Mouse (Mus musculus): ENCODE measurements at regions not wholly inside any gene's neighbourhood (a gene's known extent, or its start where the extent isn't known, plus 50 kb on each side); places are given as distances from the start of the nearest gene placed in this dataset.

DNA sequence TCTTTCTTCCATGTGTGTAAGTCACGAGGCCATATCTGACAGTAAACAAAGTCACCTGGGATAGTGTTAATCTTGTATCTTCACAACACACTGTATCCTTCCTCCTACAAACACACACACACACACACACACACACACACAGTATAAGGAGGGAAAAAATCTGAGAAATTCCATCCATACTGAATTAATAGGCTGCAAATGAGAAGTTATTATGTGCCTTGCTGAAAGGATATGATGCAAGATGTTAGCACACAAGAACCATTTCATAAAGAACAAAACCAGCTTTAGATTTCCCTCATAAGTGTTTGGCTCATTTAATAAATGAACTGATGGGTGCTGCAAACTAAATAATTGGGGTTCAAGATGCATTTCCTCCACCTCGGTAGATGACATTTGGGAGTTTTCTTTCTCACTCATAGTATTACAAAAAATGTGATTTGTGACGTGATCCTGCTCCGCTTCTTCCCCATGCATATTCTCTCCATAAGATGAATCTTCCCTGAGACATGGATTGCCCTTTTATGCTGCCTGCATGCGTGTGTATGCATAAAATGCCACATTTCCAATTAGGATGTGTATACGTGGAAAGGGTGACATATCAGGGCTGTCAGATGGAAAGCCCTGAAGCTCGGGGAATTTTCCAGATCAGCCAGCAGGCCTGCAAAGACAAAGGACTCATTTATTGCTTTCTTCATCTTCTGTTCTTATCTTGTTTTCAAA, 170.5 kb upstream of the Gpc6 start:
- H3ac ChIP-seq (ENCODE audit: control insufficient read depth, insufficient read length, low read depth): no peak overlapping the region
- H3K79me2 ChIP-seq (ENCODE audit: control insufficient read depth, insufficient read depth): no peaks in the 10 kb centered on the region
- no peaks in the 10 kb centered on the region for H3K79me3 ChIP-seq (ENCODE audit: low read depth)
- no peak overlapping the region for H3K4me3 ChIP-seq (ENCODE audit: insufficient read depth, poor library complexity, severe bottlenecking)
- no peaks in the 10 kb centered on the region for H3K36me3 ChIP-seq (ENCODE audit: control insufficient read depth, insufficient read depth)
- H3K27me3 ChIP-seq (ENCODE audit: control insufficient read depth, insufficient read depth, insufficient read length): no peaks in the 10 kb centered on the region
- TF ChIP-seq MYOG (IDR thresholded peaks at IDR 0.05; ENCODE audit: control insufficient read depth, extremely low read depth, insufficient read length) (no peak), USF1 (IDR thresholded peaks at IDR 0.05; ENCODE audit: low read depth) (no peak), CTCF (IDR thresholded peaks at IDR 0.05; ENCODE audit: control insufficient read depth, insufficient read depth, insufficient read length) (no peak), MAX (IDR thresholded peaks at IDR 0.05) (no peak), MYOD1 (IDR thresholded peaks at IDR 0.05; ENCODE audit: control insufficient read depth, insufficient read length, low read depth) (no peak), FOSL1 (IDR thresholded peaks at IDR 0.05; ENCODE audit: insufficient read depth, low read length, poor library complexity, severe bottlenecking) (no peak), CEBPB (IDR thresholded peaks at IDR 0.05; ENCODE audit: low read depth) (no peak)

DNA sequence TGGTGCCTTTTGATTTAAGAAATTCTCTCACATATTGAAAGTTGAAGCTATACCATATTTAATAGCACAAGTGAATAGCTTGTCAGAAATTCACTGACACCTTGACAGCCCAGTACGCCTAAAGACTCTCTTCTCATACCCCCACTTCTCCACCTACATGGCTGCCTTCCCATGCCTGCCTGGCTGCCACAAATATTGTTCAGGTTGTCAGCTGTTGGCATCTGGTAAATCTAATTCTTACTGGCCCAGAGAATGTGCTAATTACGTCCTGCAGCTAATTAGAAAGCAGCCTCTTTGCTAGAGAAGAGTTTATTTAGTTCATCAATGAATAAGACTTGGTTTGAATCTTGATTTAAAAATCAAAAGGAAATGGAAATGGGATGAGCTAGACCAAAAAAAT, 163.7 kb upstream of the Gpc6 start:
- Histone ChIP-seq H3K79me3 (ENCODE audit: low read depth) (no peaks in the 10 kb centered on the region), H3K27me3 (ENCODE audit: control insufficient read depth, insufficient read depth, insufficient read length) (no peaks in the 10 kb centered on the region), H3K79me2 (ENCODE audit: control insufficient read depth, insufficient read depth) (no peaks in the 10 kb centered on the region), H3K36me3 (ENCODE audit: control insufficient read depth, insufficient read depth) (no peaks in the 10 kb centered on the region), H3K4me3 (ENCODE audit: insufficient read depth, poor library complexity, severe bottlenecking) (no peak overlapping the region), H3ac (ENCODE audit: control insufficient read depth, insufficient read length, low read depth) (no peak overlapping the region)
- TF ChIP-seq USF1 (IDR thresholded peaks at IDR 0.05; ENCODE audit: low read depth) (no peak), MYOD1 (IDR thresholded peaks at IDR 0.05; ENCODE audit: control insufficient read depth, insufficient read length, low read depth) (no peak), CEBPB (IDR thresholded peaks at IDR 0.05; ENCODE audit: low read depth) (no peak), CTCF (IDR thresholded peaks at IDR 0.05; ENCODE audit: control insufficient read depth, insufficient read depth, insufficient read length) (no peak), MAX (IDR thresholded peaks at IDR 0.05) (no peak), FOSL1 (IDR thresholded peaks at IDR 0.05; ENCODE audit: insufficient read depth, low read length, poor library complexity, severe bottlenecking) (no peak), MYOG (IDR thresholded peaks at IDR 0.05; ENCODE audit: control insufficient read depth, extremely low read depth, insufficient read length) (no peak)

DNA sequence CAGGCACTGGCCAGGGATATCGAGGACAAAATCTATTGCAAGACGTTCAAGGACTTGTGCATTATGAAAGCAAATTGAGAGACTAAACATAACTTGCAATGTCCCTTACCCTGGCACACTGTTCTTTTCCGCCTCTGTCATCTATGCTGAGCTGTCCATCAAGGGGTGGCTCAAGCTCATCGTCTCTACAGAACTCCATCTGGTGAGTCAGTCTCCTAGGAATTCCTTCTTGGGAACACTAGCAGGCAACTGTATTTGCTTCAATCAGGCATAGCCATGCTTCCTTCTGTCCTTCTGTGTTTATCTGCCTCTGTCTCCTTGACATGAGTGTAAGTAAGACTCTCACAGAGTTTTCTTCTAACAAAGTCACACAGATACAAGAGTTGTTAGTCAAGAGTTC, 154.0 kb upstream of the Gpc6 start:
- no peaks in the 10 kb centered on the region for H3K27me3 ChIP-seq (ENCODE audit: control insufficient read depth, insufficient read depth, insufficient read length)
- no peak overlapping the region for H3ac ChIP-seq (ENCODE audit: control insufficient read depth, insufficient read length, low read depth)
- no peaks in the 10 kb centered on the region for H3K79me2 ChIP-seq (ENCODE audit: control insufficient read depth, insufficient read depth)
- H3K79me3 ChIP-seq (ENCODE audit: low read depth): no peaks in the 10 kb centered on the region
- no peak for TF ChIP-seq MAX (IDR thresholded peaks at IDR 0.05)
- no peak for TF ChIP-seq CTCF (IDR thresholded peaks at IDR 0.05; ENCODE audit: control insufficient read depth, insufficient read depth, insufficient read length)
- no peak for TF ChIP-seq MYOD1 (IDR thresholded peaks at IDR 0.05; ENCODE audit: control insufficient read depth, insufficient read length, low read depth)
- TF ChIP-seq MYOG (IDR thresholded peaks at IDR 0.05; ENCODE audit: control insufficient read depth, extremely low read depth, insufficient read length): no peak
- no peak for TF ChIP-seq CEBPB (IDR thresholded peaks at IDR 0.05; ENCODE audit: low read depth)
- TF ChIP-seq FOSL1 (IDR thresholded peaks at IDR 0.05; ENCODE audit: insufficient read depth, low read length, poor library complexity, severe bottlenecking): no peak
- TF ChIP-seq USF1 (IDR thresholded peaks at IDR 0.05; ENCODE audit: low read depth): no peak
- H3K4me3 ChIP-seq (ENCODE audit: insufficient read depth, poor library complexity, severe bottlenecking): no peak overlapping the region
- H3K36me3 ChIP-seq (ENCODE audit: control insufficient read depth, insufficient read depth): no peaks in the 10 kb centered on the region

DNA sequence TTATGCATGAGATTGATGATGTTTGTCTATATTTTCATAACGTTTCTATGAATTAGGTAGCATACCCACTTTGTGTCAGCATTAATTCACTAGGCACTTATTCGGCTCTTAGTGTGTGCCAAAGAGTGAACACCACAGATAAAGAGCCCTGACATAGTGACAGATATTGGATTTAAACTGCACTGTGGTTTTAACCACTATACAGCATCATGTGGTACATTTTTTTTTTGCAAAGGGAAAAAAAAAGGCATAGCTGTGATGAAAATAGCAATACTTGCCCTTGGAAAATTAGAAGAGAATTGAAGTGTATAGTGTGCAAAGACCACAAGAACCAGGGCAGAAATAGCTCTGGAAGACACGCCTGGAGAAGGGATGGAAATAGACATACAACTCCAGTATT, 153.4 kb upstream of the Gpc6 start:
- H3K4me3 ChIP-seq (ENCODE audit: insufficient read depth, poor library complexity, severe bottlenecking): no peak overlapping the region
- TF ChIP-seq MYOG (IDR thresholded peaks at IDR 0.05; ENCODE audit: control insufficient read depth, extremely low read depth, insufficient read length) (no peak), MAX (IDR thresholded peaks at IDR 0.05) (no peak), FOSL1 (IDR thresholded peaks at IDR 0.05; ENCODE audit: insufficient read depth, low read length, poor library complexity, severe bottlenecking) (no peak), USF1 (IDR thresholded peaks at IDR 0.05; ENCODE audit: low read depth) (no peak), MYOD1 (IDR thresholded peaks at IDR 0.05; ENCODE audit: control insufficient read depth, insufficient read length, low read depth) (no peak), CEBPB (IDR thresholded peaks at IDR 0.05; ENCODE audit: low read depth) (no peak), CTCF (IDR thresholded peaks at IDR 0.05; ENCODE audit: control insufficient read depth, insufficient read depth, insufficient read length) (no peak)

DNA sequence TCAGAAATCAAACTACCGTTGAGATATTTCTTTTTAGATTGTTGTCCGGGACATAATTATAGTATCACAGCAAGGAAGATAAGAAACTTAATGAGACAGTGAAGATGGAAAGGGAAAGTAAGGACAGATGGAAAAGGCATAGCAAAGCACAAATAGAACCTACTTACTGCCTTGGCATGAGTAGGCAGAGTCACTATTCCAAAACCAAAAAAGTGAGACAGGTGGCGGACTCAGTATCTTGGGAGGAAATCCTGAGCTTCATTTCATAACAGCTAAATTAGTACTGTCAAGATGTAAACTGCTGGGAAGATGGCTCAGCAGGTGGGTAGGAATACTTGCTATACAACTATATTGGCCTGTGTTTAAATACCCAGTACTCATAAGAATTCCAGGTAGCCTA, 145.5 kb upstream of the Gpc6 start:
- no peak for TF ChIP-seq MYOD1 (IDR thresholded peaks at IDR 0.05; ENCODE audit: control insufficient read depth, insufficient read length, low read depth)
- no peaks in the 10 kb centered on the region for H3K79me3 ChIP-seq (ENCODE audit: low read depth)
- H3K27me3 ChIP-seq (ENCODE audit: control insufficient read depth, insufficient read depth, insufficient read length): no peaks in the 10 kb centered on the region
- no peak overlapping the region for H3K4me3 ChIP-seq (ENCODE audit: insufficient read depth, poor library complexity, severe bottlenecking)
- no peaks in the 10 kb centered on the region for H3K36me3 ChIP-seq (ENCODE audit: control insufficient read depth, insufficient read depth)
- H3ac ChIP-seq (ENCODE audit: control insufficient read depth, insufficient read length, low read depth): no peak overlapping the region
- H3K79me2 ChIP-seq (ENCODE audit: control insufficient read depth, insufficient read depth): no peaks in the 10 kb centered on the region

More for the DNA sequence above, 153.4 kb upstream of the Gpc6 start:
- H3K27me3 ChIP-seq (ENCODE audit: control insufficient read depth, insufficient read depth, insufficient read length): no peaks in the 10 kb centered on the region
- no peaks in the 10 kb centered on the region for H3K36me3 ChIP-seq (ENCODE audit: control insufficient read depth, insufficient read depth)
- H3K79me2 ChIP-seq (ENCODE audit: control insufficient read depth, insufficient read depth): no peaks in the 10 kb centered on the region
- H3ac ChIP-seq (ENCODE audit: control insufficient read depth, insufficient read length, low read depth): no peak overlapping the region
- no peaks in the 10 kb centered on the region for H3K79me3 ChIP-seq (ENCODE audit: low read depth)

DNA sequence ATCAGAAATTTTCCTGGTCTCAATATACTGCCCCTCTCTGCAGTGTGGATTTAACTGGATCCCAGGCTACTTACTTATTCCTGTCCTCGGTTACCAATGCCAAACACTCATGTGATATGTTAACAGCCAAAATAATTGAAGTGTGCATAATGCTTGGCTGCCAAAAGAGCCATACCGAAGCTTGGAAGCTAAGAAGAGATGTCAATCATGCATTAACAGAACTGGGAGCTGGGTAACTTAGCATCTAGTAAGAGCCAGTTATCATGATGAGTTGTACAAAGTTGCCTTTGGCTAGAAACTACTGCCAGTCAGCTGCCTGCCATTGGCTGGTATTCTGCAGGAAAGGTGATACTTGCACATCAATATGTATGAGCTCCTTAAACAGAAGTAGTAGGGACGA, 141.3 kb upstream of the Gpc6 start:
- Histone ChIP-seq H3K36me3 (ENCODE audit: control insufficient read depth, insufficient read depth) (no peaks in the 10 kb centered on the region), H3K79me2 (ENCODE audit: control insufficient read depth, insufficient read depth) (no peaks in the 10 kb centered on the region), H3K27me3 (ENCODE audit: control insufficient read depth, insufficient read depth, insufficient read length) (no peaks in the 10 kb centered on the region), H3K79me3 (ENCODE audit: low read depth) (no peaks in the 10 kb centered on the region), H3K4me3 (ENCODE audit: insufficient read depth, poor library complexity, severe bottlenecking) (no peak overlapping the region), H3ac (ENCODE audit: control insufficient read depth, insufficient read length, low read depth) (no peak overlapping the region)
- TF ChIP-seq CTCF (IDR thresholded peaks at IDR 0.05; ENCODE audit: control insufficient read depth, insufficient read depth, insufficient read length) (no peak), CEBPB (IDR thresholded peaks at IDR 0.05; ENCODE audit: low read depth) (no peak), MYOG (IDR thresholded peaks at IDR 0.05; ENCODE audit: control insufficient read depth, extremely low read depth, insufficient read length) (no peak), FOSL1 (IDR thresholded peaks at IDR 0.05; ENCODE audit: insufficient read depth, low read length, poor library complexity, severe bottlenecking) (no peak), MYOD1 (IDR thresholded peaks at IDR 0.05; ENCODE audit: control insufficient read depth, insufficient read length, low read depth) (no peak), USF1 (IDR thresholded peaks at IDR 0.05; ENCODE audit: low read depth) (no peak), MAX (IDR thresholded peaks at IDR 0.05) (no peak)

Data from C2C12 (cell line).